Mouse (Mus musculus): ENCODE measurements around the gene Spata25. TPM values are rescaled to one million over a fixed set of nuclear protein-coding genes. Genes with fewer than 3 reads are reported as not detected.

Gene Spata25
- polyA plus RNA-seq (2014; fragmentation: Illumina TruSeq; extraction: RNeasy Lipid Tissue Mini Kit (QIAGEN cat#74804)) = not detected

DNA sequence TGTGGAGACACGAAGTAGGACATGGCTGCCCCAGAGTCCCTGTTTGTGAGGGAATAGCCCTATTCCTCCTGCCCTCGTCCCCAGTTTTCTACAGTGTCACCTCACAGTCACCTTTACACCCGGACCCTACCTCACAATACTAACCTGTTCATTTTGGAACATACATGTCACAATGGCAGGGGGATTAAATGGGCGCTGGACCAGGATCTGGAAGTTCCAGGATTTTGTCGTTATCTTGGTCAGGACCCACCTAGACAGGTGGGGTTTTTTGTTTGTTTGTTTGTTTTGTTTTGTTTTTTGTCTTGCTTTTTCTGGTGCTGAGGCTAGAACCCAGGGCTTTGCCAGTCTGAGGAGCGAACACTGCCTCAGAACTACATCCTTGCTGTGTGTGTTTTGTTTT is at the start of gene Spata25:
Gene Spata25 (minus strand): TSS at position 101 of the 400 bp plus-strand sequence.

DNA sequence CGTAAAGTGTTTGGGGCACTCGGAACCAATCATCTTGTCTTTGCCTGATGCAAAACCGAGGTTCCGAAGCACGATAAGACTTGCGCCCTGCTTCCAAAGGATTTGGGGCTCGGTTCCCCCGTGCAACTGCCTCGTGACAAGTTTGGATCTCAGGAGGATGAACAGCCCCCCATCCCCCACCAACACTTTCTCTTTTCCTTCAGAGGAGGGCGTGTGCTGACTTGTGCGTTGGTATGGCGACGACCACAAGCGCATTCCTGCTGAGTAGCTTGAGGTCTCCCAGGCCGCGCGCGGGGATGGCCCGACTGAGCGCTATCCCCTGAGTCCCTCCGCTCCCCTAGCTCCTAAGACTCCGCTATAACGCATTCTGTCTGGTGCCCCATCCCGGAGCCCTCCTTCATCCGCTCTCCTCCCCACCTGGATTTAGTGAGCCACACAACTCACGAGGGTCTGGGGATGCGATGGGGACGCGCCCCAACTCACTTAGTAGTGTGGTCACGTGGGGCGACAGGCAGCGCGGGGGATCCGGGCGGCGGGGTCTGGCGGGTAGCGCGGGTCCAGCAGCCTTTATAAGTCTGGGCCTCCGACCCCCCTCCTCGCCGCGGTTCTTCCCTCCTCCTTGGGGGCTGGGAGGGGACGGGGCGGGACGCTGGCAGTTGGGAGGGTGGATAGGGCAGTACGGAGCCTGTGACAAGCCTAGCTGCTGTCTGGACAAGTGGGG is 28.9 kb upstream of the Spata25 start, which contains the start of gene Pltp:
Gene Pltp (minus strand): TSS at position 611 of the 721 bp plus-strand sequence.

DNA sequence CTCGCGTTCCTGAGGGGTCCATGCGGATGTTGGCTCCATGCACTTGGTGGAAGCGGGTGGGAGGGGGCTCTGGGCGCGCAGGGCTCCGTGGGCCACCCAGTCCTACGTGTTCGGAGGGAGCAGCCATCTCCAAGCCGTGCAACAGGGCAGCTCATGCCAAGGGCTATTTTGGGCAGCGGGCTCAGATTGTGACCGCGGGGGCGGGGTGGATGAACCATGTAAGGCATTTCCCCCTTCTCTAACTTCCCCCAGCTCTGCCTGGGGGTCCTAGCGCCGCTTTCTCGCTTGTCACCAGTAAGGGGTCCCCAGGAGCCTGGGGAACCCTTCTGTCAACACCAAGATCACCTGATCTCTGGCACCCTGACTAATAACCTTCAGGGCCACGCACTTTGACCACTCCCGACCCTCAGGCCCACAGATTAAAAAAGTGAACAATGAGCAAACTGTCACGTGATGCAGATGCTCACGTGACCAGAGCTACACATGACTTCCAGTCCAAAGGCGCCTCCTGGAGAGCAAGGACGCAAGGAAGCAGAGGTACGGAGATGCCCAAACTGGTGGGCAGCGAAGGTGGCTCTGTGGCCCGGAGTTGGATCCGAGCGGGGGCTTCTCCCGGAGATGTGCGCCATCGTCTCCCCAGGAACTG is 5.1 kb upstream of the Spata25 start, which contains the start of gene Neurl2:
Gene Neurl2 (minus strand): TSS at position 143 of the 646 bp plus-strand sequence.

DNA sequence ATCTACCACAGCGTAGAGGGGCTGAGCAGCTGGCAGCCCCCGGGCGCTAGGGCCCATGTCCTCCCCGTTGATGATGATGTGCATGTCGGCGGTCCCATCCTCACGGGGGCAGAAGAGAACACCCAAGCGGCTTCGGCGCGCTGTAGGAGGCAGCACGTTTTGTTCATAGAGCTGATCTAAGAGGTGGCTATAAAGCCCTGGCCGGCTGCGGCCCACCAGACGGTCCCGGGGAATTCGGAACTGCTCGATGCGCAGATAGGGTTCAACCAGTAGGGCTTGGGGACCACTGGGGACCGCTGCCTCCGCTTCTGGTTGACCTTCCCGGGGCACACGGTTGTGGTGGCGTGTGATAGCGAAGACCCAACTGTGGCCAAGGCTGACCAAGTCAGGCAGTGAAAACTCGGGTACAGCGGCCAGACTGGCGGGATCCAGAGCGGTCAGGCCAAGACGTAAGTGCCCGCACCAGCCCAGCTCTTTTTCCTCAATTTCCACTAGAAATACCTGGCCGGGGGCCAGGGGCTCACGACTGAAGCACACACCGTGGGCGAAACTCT is 4.5 kb upstream of the Spata25 start, which contains the start of gene Ctsa:
Gene Ctsa (plus strand): TSS at position 126 of the 554 bp plus-strand sequence.

DNA sequence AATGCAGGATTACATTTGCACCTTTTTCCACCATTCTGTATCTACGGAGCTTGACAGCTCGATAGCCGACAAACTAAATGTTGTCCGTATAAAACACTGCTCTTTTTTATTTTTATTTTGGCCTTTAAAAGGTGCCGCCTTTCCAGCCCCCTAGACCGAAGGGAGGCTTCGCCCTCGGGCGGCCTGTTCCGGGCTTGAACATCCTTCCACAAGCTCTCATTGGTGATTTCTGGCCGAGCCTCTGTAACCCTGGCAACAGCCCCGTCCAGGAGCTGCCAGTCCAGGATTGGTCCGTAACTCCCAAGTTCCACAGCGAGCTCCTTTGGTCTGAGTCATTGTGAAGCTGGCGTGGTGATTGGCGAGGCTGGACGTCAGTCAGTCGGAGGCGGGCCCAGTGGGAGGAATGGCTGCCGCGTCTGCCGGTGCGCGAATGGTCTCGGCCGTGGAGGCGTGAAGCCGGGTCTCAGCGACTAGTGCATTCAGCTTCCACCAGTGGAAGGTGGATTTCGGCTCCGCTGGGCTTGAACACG is 5.6 kb downstream of the Spata25 start, which contains the start of gene Zswim1:
Gene Zswim1 (plus strand): TSS at position 51 of the 530 bp plus-strand sequence.

DNA sequence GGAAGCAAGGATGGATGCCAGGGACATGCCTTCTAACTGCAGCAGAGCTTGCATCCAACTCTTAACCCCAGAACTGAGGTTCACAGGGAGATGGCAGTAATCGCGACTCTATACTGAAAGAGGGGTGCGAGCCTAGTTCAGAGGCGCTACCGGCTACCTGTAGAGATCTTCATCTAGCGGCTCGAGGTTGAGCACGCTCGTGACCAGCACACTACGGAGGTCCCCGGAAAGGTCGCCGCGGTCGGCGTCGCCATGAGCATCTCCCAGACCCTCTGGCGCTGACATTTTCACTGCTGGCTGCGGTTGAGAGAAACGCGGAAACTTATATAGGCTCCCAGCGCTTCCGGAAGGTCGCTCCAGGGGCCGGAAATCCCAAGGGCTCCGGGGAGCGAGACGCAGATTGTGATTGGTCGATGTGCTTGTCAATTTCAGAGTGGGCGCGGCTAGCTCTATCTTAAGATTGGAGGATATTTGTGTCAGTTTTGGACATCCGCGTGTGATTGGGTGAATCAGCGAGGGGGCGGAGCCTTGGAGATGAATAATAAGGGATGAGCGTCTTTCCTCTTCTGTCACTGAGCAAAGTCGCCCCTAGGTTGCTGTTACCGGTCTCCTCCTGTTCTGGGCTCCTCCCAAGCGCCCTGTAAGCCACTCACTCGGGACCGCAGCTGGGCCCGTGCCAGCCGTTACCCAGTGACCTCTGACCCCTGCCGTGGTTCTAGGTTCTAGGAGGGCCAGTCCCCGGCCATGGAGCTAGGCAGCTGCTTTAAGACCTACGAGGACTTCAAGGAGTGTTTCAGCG is 23.6 kb downstream of the Spata25 start, which contains the start of the genes Acot8 and Zswim3:
Gene Acot8 (minus strand): TSS at position 350 of the 799 bp plus-strand sequence.
Gene Zswim3 (plus strand): TSS at position 566 of the 799 bp plus-strand sequence.

DNA sequence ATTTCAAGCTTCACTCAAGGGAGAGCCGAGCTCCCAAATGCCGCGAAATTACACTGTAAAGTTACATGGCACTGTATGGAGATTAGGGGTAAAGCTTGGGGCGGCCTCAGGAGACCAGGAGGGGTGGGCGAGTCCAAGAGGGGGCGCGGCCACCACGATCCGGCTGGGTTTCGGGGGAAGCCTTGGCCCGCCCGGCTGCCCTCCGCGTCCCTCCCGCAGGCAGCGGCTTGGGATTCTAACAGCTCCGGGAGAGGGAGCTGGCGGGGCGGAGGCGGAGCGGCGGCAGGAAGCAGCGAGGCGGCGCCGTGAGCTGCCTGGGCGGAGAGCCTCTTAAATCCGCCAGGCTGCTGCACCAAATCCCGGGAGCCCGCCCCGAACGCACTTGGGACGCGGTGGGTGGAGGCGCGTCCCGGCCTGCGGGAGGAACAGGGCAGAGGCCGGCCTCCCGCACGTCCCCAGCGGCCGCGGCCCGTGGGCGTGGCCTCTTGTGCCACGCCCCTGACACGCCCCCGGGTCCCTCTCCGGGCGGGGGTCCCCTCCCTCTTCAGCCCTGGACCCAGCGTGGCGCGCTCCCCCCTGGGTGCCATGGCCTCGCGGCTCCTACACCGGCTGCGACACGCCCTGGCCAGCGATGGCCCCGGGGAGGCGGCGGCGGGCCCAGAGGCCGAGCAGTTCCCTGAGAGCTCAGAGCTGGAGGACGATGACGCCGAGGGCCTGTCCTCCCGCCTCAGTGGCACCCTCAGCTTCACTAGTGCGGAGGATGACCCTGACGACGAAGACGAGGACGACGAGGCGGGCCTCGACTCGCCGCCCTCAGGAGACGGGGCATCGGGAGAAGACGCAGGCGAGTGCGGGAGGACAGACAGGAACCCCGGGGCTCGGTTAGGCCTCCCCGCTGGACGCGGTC is 42.6 kb downstream of the Spata25 start, which contains the start of gene Snx21:
Gene Snx21 (plus strand): TSS at position 343 of the 907 bp plus-strand sequence.

DNA sequence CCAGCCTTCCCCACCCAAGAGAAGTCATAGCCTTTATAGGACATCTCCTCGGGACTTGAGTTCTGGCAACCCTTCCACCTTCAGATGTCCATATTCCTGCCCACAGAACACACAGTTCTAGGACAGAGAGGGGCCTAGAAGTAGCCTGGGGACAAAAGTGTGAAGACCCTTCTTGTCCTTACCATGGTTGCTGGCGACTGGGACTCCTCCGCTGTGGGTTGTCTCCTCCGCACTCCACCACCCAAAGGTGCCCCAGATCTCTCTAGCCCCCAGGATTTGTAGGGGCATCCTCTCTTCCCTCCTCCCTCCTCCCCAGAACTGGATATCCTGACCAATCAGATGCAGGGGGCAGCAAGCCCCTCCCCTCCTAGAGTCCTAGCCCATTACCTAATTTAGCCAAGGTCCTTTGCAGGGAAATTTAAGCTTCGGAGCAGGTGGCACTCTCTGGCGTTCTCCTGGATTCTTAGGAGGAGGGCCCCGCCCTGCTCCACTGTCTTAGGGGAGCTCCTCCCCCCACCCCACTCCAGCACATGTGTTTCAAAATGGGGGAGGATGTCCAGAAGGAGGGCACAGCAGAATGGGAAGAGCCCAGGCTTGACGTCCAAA is 48.8 kb downstream of the Spata25 start, which contains the start of gene Tnnc2:
Gene Tnnc2 (minus strand): TSS at position 487 of the 606 bp plus-strand sequence.

Other genes starting within 250 kb of the Spata25 start
- 0.66 TPM for gene Wfdc6a, start 243.1 kb downstream of the Spata25 start, polyA plus RNA-seq (2014; fragmentation: Illumina TruSeq; extraction: RNeasy Lipid Tissue Mini Kit (QIAGEN cat#74804))
- not detected for gene Eppin, start 234.9 kb downstream of the Spata25 start, polyA plus RNA-seq (2014; fragmentation: Illumina TruSeq; extraction: RNeasy Lipid Tissue Mini Kit (QIAGEN cat#74804))
- not detected for gene Wfdc6b, start 215.0 kb downstream of the Spata25 start, polyA plus RNA-seq (2014; fragmentation: Illumina TruSeq; extraction: RNeasy Lipid Tissue Mini Kit (QIAGEN cat#74804))
- gene Wfdc8, start 214.9 kb downstream of the Spata25 start, polyA plus RNA-seq (2014; fragmentation: Illumina TruSeq; extraction: RNeasy Lipid Tissue Mini Kit (QIAGEN cat#74804)) = not detected
- gene Wfdc16, start 189.7 kb downstream of the Spata25 start, polyA plus RNA-seq (2014; fragmentation: Illumina TruSeq; extraction: RNeasy Lipid Tissue Mini Kit (QIAGEN cat#74804)) = not detected
- 4.0 TPM for gene Wfdc10, start 172.5 kb downstream of the Spata25 start, polyA plus RNA-seq (2014; fragmentation: Illumina TruSeq; extraction: RNeasy Lipid Tissue Mini Kit (QIAGEN cat#74804))
- not detected for gene Wfdc9, start 172.0 kb downstream of the Spata25 start, polyA plus RNA-seq (2014; fragmentation: Illumina TruSeq; extraction: RNeasy Lipid Tissue Mini Kit (QIAGEN cat#74804))
- gene Wfdc11, start 154.4 kb downstream of the Spata25 start, polyA plus RNA-seq (2014; fragmentation: Illumina TruSeq; extraction: RNeasy Lipid Tissue Mini Kit (QIAGEN cat#74804)) = not detected
- gene Wfdc13, start 143.4 kb downstream of the Spata25 start, polyA plus RNA-seq (2014; fragmentation: Illumina TruSeq; extraction: RNeasy Lipid Tissue Mini Kit (QIAGEN cat#74804)) = not detected
- gene Spint4, start 130.0 kb downstream of the Spata25 start, polyA plus RNA-seq (2014; fragmentation: Illumina TruSeq; extraction: RNeasy Lipid Tissue Mini Kit (QIAGEN cat#74804)) = not detected
- not detected for gene Spint5, start 113.2 kb downstream of the Spata25 start, polyA plus RNA-seq (2014; fragmentation: Illumina TruSeq; extraction: RNeasy Lipid Tissue Mini Kit (QIAGEN cat#74804))
- 0.57 TPM for gene Wfdc3, start 82.6 kb downstream of the Spata25 start, polyA plus RNA-seq (2014; fragmentation: Illumina TruSeq; extraction: RNeasy Lipid Tissue Mini Kit (QIAGEN cat#74804))
- gene Dnttip1, start 82.6 kb downstream of the Spata25 start, polyA plus RNA-seq (2014; fragmentation: Illumina TruSeq; extraction: RNeasy Lipid Tissue Mini Kit (QIAGEN cat#74804)) = 5.2 TPM
- 21.0 TPM for gene Ube2c, start 58.6 kb downstream of the Spata25 start, polyA plus RNA-seq (2014; fragmentation: Illumina TruSeq; extraction: RNeasy Lipid Tissue Mini Kit (QIAGEN cat#74804))
- gene Tnnc2, start 48.6 kb downstream of the Spata25 start, polyA plus RNA-seq (2014; fragmentation: Illumina TruSeq; extraction: RNeasy Lipid Tissue Mini Kit (QIAGEN cat#74804)) = not detected
- gene Snx21, start 42.7 kb downstream of the Spata25 start, polyA plus RNA-seq (2014; fragmentation: Illumina TruSeq; extraction: RNeasy Lipid Tissue Mini Kit (QIAGEN cat#74804)) = 2.3 TPM
- gene Acot8, start 23.7 kb downstream of the Spata25 start, polyA plus RNA-seq (2014; fragmentation: Illumina TruSeq; extraction: RNeasy Lipid Tissue Mini Kit (QIAGEN cat#74804)) = not detected
- 3.5 TPM for gene Zswim3, start 23.4 kb downstream of the Spata25 start, polyA plus RNA-seq (2014; fragmentation: Illumina TruSeq; extraction: RNeasy Lipid Tissue Mini Kit (QIAGEN cat#74804))
- gene Zswim1, start 5.9 kb downstream of the Spata25 start, polyA plus RNA-seq (2014; fragmentation: Illumina TruSeq; extraction: RNeasy Lipid Tissue Mini Kit (QIAGEN cat#74804)) = 3.2 TPM
- 36.8 TPM for gene Ctsa, start 4.3 kb upstream of the Spata25 start, polyA plus RNA-seq (2014; fragmentation: Illumina TruSeq; extraction: RNeasy Lipid Tissue Mini Kit (QIAGEN cat#74804))
- not detected for gene Neurl2, start 4.9 kb upstream of the Spata25 start, polyA plus RNA-seq (2014; fragmentation: Illumina TruSeq; extraction: RNeasy Lipid Tissue Mini Kit (QIAGEN cat#74804))
- gene Pltp, start 29.2 kb upstream of the Spata25 start, polyA plus RNA-seq (2014; fragmentation: Illumina TruSeq; extraction: RNeasy Lipid Tissue Mini Kit (QIAGEN cat#74804)) = 3.1 TPM
- gene Pcif1, start 50.8 kb upstream of the Spata25 start, polyA plus RNA-seq (2014; fragmentation: Illumina TruSeq; extraction: RNeasy Lipid Tissue Mini Kit (QIAGEN cat#74804)) = 4.6 TPM
- gene Zfp335, start 83.2 kb upstream of the Spata25 start, polyA plus RNA-seq (2014; fragmentation: Illumina TruSeq; extraction: RNeasy Lipid Tissue Mini Kit (QIAGEN cat#74804)) = not detected
- gene Mmp9, start 112.2 kb upstream of the Spata25 start, polyA plus RNA-seq (2014; fragmentation: Illumina TruSeq; extraction: RNeasy Lipid Tissue Mini Kit (QIAGEN cat#74804)) = 8.1 TPM
- gene Slc12a5, start 132.3 kb upstream of the Spata25 start, polyA plus RNA-seq (2014; fragmentation: Illumina TruSeq; extraction: RNeasy Lipid Tissue Mini Kit (QIAGEN cat#74804)) = 1.5 TPM
- 19.7 TPM for gene Ncoa5, start 206.3 kb upstream of the Spata25 start, polyA plus RNA-seq (2014; fragmentation: Illumina TruSeq; extraction: RNeasy Lipid Tissue Mini Kit (QIAGEN cat#74804))
- gene Cd40, start 227.1 kb upstream of the Spata25 start, polyA plus RNA-seq (2014; fragmentation: Illumina TruSeq; extraction: RNeasy Lipid Tissue Mini Kit (QIAGEN cat#74804)) = not detected

Data from ovary, adult 10 weeks (tissue).